Comparison of ENCODE assay signal across 21 mouse cellular contexts in genomic region chr3:8751356-8751755, GRCm38 (mm10).
"Had no signal": no experiment of that assay in that cellular context is flagged by ENCODE, and none has a peak within 500 bp of the region (broad histone marks: within the 10 kb centered on the region; RNA-seq: fewer than 3 reads in every experiment).

No protein-coding gene starts in this region.

- ATAC-seq: intestine, postnatal 0 days; lung, postnatal 0 days; midbrain, embryonic 15.5 days had no signal

- H3K27ac ChIP-seq: kidney, postnatal 0 days; limb, embryonic 12.5 days; limb, embryonic 15.5 days; macrophage; midbrain, embryonic 12.5 days; midbrain, embryonic 15.5 days; neural tube, embryonic 12.5 days; neural tube, embryonic 15.5 days; stomach, embryonic 15.5 days had no signal

- H3K36me3 ChIP-seq: limb, embryonic 12.5 days; limb, embryonic 15.5 days; midbrain, embryonic 12.5 days; midbrain, embryonic 15.5 days; neural tube, embryonic 12.5 days; neural tube, embryonic 15.5 days; stomach, embryonic 15.5 days had no signal

- H3K4me3 ChIP-seq: limb, embryonic 12.5 days; limb, embryonic 15.5 days; midbrain, embryonic 12.5 days; midbrain, embryonic 15.5 days; neural tube, embryonic 12.5 days; neural tube, embryonic 15.5 days; stomach, embryonic 15.5 days had no signal

- DNase-seq: kidney, adult 2 months; kidney, postnatal 25 days; left cerebral cortex, postnatal 4 days; lung, embryonic 14.5 days; retina, postnatal 1 day; right cerebral cortex, postnatal 25 days; spleen, adult 18-20 months; thymus, adult 2 months; thymus, postnatal 14 days; thymus, postnatal 4 days had no signal

- H3K27me3 ChIP-seq: limb, embryonic 12.5 days; limb, embryonic 15.5 days; neural tube, embryonic 12.5 days; neural tube, embryonic 15.5 days; stomach, embryonic 15.5 days had no signal

- H3K4me2 ChIP-seq: limb, embryonic 12.5 days; limb, embryonic 15.5 days; lung, embryonic 14.5 days; midbrain, embryonic 12.5 days; midbrain, embryonic 15.5 days; neural tube, embryonic 12.5 days; neural tube, embryonic 15.5 days; stomach, embryonic 15.5 days had no signal

- H3K9ac ChIP-seq: limb, embryonic 12.5 days; limb, embryonic 15.5 days; lung, embryonic 14.5 days; midbrain, embryonic 12.5 days; midbrain, embryonic 15.5 days; neural tube, embryonic 12.5 days; neural tube, embryonic 15.5 days; stomach, embryonic 15.5 days had no signal

- H3K9me3 ChIP-seq: limb, embryonic 12.5 days; limb, embryonic 15.5 days; midbrain, embryonic 12.5 days; midbrain, embryonic 15.5 days; neural tube, embryonic 12.5 days; neural tube, embryonic 15.5 days; stomach, embryonic 15.5 days had no signal
